13 mouse cellular contexts compared by ENCODE assay signal in genomic region chr9:103548606-103549005, GRCm38 (mm10).
"Had no signal": no experiment of that assay in that cellular context is flagged by ENCODE, and none has a peak within 500 bp of the region (broad histone marks: within the 10 kb centered on the region; RNA-seq: fewer than 3 reads in every experiment).

No protein-coding gene starts in this region.

- H3K4me3 ChIP-seq: kidney, embryonic 15.5 days; limb, embryonic 13.5 days; midbrain, embryonic 10.5 days; myocyte; neural tube, embryonic 15.5 days had no signal

- H3K4me1 ChIP-seq: limb, embryonic 13.5 days had no signal

- H3K27ac ChIP-seq: kidney, embryonic 15.5 days; limb, embryonic 13.5 days; liver, embryonic 14.5 days; midbrain, embryonic 10.5 days; neural tube, embryonic 15.5 days had no signal

- H3K36me3 ChIP-seq: kidney, embryonic 15.5 days; limb, embryonic 13.5 days; midbrain, embryonic 10.5 days; neural tube, embryonic 15.5 days had no signal

- DNase-seq: kidney, adult 2 months; kidney, postnatal 14 days; lung, adult 18-20 months; lung, postnatal 4 days; midbrain, embryonic 14.5 days; thymus, adult 18-20 months; thymus, postnatal 14 days had no signal

- H3K9me3 ChIP-seq: kidney, embryonic 15.5 days; limb, embryonic 13.5 days; midbrain, embryonic 10.5 days; neural tube, embryonic 15.5 days had no signal

- H3K9ac ChIP-seq: kidney, embryonic 15.5 days; limb, embryonic 13.5 days; liver, embryonic 14.5 days; neural tube, embryonic 15.5 days had no signal

- H3K4me2 ChIP-seq: kidney, embryonic 15.5 days; limb, embryonic 13.5 days; neural tube, embryonic 15.5 days had no signal

- H3K27me3 ChIP-seq: kidney, embryonic 15.5 days; limb, embryonic 13.5 days; neural tube, embryonic 15.5 days had no signal
